Comparison of ENCODE assay signal across 7 mouse cellular contexts in genomic region chr9:99141171-99141570, GRCm38 (mm10). TPM values are rescaled to one million over a fixed set of nuclear protein-coding genes. Genes with fewer than 3 reads are reported as not detected.
A peak's percentile ranks its signal among the peaks of the same experiment; 100 is the strongest.
DNase-seq lines count a peak whose midpoint lies in the region; ATAC-seq lines count a peak whose summit lies in the region.

No protein-coding gene starts in this region.

- no peak overlapping the region for H3K27ac ChIP-seq in embryonic facial prominence, embryonic 10.5 days (replicated peaks)
- H3K27ac ChIP-seq in forebrain, embryonic 16.5 days (ENCODE audit: low read length), result no peak overlapping the region
- no peak overlapping the region for H3K27ac ChIP-seq in midbrain, embryonic 13.5 days

- H3K27me3 ChIP-seq in embryonic facial prominence, embryonic 10.5 days (replicated peaks; ENCODE audit: low read depth, poor library complexity, severe bottlenecking), result peaks cover 35% of the 10 kb centered on the region
- no peaks in the 10 kb centered on the region for H3K27me3 ChIP-seq in forebrain, embryonic 16.5 days (replicated peaks; ENCODE audit: control insufficient read depth, insufficient read depth, low read length)
- peaks cover 17% of the 10 kb centered on the region for H3K27me3 ChIP-seq in midbrain, embryonic 13.5 days

- peak overlapping the region; percentile 89 for H3K4me3 ChIP-seq in embryonic facial prominence, embryonic 10.5 days
- no peak overlapping the region for H3K4me3 ChIP-seq in forebrain, embryonic 16.5 days (replicated peaks; ENCODE audit: low read length)
- H3K4me3 ChIP-seq in midbrain, embryonic 13.5 days (replicated peaks), result peak overlapping the region; percentile 79; the same call in 1 of the 2 replicates

- no peaks in the 10 kb centered on the region for H3K9me3 ChIP-seq in embryonic facial prominence, embryonic 10.5 days
- no peaks in the 10 kb centered on the region for H3K9me3 ChIP-seq in forebrain, embryonic 16.5 days (ENCODE audit: control insufficient read depth, low read length)
- H3K9me3 ChIP-seq in midbrain, embryonic 13.5 days, result no peaks in the 10 kb centered on the region

- H3K4me1 ChIP-seq in embryonic facial prominence, embryonic 10.5 days, result peaks cover 21% of the 10 kb centered on the region
- H3K4me1 ChIP-seq in forebrain, embryonic 16.5 days (replicated peaks; ENCODE audit: control insufficient read depth, insufficient read depth, low read length), result peaks cover 14% of the 10 kb centered on the region
- H3K4me1 ChIP-seq in midbrain, embryonic 13.5 days (replicated peaks), result peaks cover 22% of the 10 kb centered on the region

- DNase-seq in kidney, adult 9 months, result peak; percentile 63
- DNase-seq in kidney, postnatal 10 days, result no peak
- DNase-seq in embryonic facial prominence, embryonic 10.5 days (ENCODE audit: low spot score), result no peak
- DNase-seq in c-Kit-positive CD71-positive TER-119-positive erythroid progenitor cells, embryonic 14.5 days (ENCODE audit: low spot score), result no peak
- no peak for DNase-seq in thymus, postnatal 36 days

- no peaks in the 10 kb centered on the region for H3K36me3 ChIP-seq in embryonic facial prominence, embryonic 10.5 days (replicated peaks)
- H3K36me3 ChIP-seq in forebrain, embryonic 16.5 days (ENCODE audit: control insufficient read depth, insufficient read depth), result no peaks in the 10 kb centered on the region
- H3K36me3 ChIP-seq in midbrain, embryonic 13.5 days, result no peaks in the 10 kb centered on the region

- H3K9ac ChIP-seq in forebrain, embryonic 16.5 days (replicated peaks; ENCODE audit: low read depth, low read length), result no peak overlapping the region
- peak overlapping the region; percentile 88; the same call in 1 of the 2 replicates for H3K9ac ChIP-seq in midbrain, embryonic 13.5 days (replicated peaks)

- no peak for ATAC-seq in forebrain, embryonic 16.5 days
- ATAC-seq in midbrain, embryonic 13.5 days, result no peak

- peak overlapping the region; percentile 60; the same call in 1 of the 2 replicates for H3K4me2 ChIP-seq in forebrain, embryonic 16.5 days (ENCODE audit: low read length)
- H3K4me2 ChIP-seq in midbrain, embryonic 13.5 days (replicated peaks), result peak overlapping the region; percentile 64

- 52% methylated on average over 3 of the region's 3 CpGs for WGBS in embryonic facial prominence, embryonic 10.5 days
- WGBS in forebrain, embryonic 16.5 days, result 39% methylated on average over 3 of the region's 3 CpGs
- WGBS in midbrain, embryonic 13.5 days, result 48% methylated on average over 3 of the region's 3 CpGs

RNA-seq across cellular contexts. Expression of gene Pik3cb, which starts 0.8 kb away (rescaled TPM):
- 1.3 and 1.4 TPM in 2 replicates for polyA plus RNA-seq in embryonic facial prominence, embryonic 10.5 days (2016; fragmentation: Nextera tagmentation; extraction: Ambion mirVana)
- polyA plus RNA-seq in forebrain, embryonic 16.5 days (2015; fragmentation: Nextera tagmentation; extraction: Ambion mirVana), result 3.2 and 3.9 TPM in 2 replicates
- 3.1 and 3.9 TPM in 2 replicates for polyA plus RNA-seq in midbrain, embryonic 13.5 days (2015; fragmentation: Nextera tagmentation; extraction: Ambion mirVana)
